Mouse (Mus musculus) liver, postnatal 0 days (tissue): Measurements from ENCODE around the gene Cxcl1.

ENCODE experiments used
- CTCF ChIP-seq: sonication (generic); IDR thresholded peaks from 2 replicates; pipeline ENCODE4 v1.5.1; 2016; ENCODE audit warnings: antibody characterized with exemption, low read depth
- EP300 ChIP-seq: IDR thresholded peaks from 2 replicates; pipeline ENCODE4 v1.6.1; 2016; ENCODE audit warnings: antibody characterized with exemption, low read depth, mild to moderate bottlenecking

DNA sequence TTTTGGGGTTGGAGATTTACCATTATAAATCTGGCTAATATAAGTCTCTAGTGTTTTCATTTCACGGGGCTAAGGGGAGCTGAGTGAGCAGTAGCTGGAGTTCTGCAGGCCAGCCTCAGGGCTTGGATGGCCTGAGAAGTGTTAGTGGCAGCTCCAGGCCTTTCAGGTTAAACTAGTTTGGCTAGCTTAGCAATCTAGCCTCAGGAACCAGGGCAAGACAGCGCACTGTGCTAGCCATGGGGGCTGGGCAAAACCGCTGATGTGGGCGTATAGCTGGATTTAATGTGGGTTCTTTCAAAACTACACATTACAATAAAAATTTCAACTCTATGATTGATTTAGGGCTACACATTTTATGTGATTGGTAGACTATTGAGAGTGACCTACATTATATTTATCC is 31.9 kb downstream of the Cxcl1 start:
- TF ChIP-seq EP300 (no peak), CTCF (no peak)
